Mouse (Mus musculus): ENCODE results near the gene Dach1. TPM values are rescaled to one million over a fixed set of nuclear protein-coding genes. Genes with fewer than 3 reads are reported as not detected.

The Dach1 gene
- total RNA-seq, 2 experiments from 2014 or later: 7.1 to 12.9 TPM

DNA sequence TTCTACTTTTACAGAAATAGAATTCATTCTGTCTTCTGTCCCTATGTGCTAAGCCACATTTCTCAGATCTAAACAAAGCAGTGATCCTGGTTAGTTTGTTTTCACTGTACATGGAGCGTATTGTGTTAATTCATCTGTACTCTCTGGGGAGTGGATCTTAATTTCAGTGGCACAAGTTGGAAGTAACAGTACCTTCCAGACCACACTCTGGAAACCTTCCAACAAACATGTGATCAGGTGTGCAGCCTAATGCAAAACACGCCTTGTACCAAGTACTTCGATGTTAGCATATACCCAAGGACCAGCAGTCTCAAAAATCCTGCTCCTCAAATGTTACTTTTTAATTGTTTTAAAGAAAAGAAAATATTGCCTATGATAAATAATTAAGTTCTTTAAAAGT lies 121.9 kb downstream of the Dach1 start:
- ATAC-seq (replicated peaks; ENCODE audit: poor library complexity, severe bottlenecking): no peak

DNA sequence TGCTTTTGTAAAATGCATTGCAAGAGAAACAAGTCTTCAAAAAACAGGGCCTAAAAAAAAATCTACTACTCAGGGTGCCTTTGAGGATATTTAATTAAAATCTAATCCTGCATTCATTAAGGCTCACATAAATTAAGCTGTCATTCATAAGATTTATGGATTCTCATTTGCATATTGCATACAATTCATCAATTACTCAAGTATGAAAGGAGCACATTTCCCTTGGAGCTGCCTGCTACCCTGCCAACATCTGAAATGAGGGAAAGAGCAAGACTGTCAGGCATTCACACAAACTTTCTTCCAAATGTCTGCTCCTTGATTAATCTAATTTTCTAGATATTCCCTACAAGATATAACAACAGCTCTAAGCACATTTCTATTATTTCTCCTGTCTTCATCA lies 122.6 kb downstream of the Dach1 start:
- ATAC-seq (replicated peaks; ENCODE audit: poor library complexity, severe bottlenecking): no peak

DNA sequence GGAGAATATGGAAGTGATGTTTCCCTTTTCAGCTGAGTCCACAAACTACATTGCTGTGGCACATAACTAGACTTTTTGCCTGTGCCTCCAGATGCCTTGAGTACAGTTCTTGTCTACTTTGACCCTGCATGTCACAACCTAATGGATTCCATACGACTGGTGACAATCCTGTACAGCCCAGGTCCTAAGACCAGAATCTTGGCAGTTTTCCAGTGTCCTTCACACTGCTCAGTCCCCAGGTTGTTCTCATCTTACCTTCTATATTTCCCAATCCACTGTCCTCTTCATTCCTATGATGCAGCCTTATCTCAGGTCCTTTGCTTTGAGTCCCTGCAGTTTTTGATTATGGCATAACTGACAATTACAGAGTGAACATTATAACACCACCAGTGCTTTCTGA lies 131.0 kb downstream of the Dach1 start:
- no peak for ATAC-seq (replicated peaks; ENCODE audit: poor library complexity, severe bottlenecking)

DNA sequence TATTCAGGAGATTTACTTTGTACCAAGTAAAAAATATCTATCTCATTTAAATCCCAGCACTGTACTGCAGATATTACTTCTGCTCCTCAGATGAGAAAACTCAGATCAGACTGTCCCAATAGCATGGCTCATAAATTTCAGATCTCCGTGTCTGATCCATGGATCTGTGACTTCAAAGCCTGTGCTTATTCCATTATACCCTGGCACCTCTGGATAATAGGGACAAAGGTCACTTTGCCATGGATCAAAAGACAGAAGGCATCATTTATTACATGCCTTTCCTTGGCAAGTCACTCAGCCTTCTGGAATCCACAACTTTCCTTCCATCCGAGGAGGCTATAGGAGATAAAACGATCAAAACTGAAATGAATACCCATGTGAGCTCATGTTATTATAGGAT lies 132.4 kb downstream of the Dach1 start:
- no peak for ATAC-seq (replicated peaks; ENCODE audit: poor library complexity, severe bottlenecking)

DNA sequence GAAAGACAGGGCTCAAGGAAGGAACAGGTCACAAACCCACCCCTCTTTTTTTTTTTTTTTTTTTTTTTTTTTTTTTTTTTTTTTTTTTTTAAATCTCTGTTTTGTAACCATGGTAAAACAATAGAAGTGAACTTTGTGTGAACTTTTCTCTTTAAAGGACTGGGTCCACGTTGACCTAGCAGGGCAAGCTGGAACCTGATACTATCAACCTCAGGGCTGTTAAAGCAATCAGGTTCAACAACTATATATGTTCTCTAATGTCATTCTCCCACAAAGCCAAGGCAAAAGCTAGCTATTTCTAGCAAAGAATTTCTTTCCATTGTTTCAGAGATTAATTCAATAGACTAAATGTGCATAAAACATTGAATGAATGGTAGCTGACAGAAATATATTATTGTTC lies 134.3 kb downstream of the Dach1 start:
- ATAC-seq (replicated peaks; ENCODE audit: poor library complexity, severe bottlenecking): no peak

DNA sequence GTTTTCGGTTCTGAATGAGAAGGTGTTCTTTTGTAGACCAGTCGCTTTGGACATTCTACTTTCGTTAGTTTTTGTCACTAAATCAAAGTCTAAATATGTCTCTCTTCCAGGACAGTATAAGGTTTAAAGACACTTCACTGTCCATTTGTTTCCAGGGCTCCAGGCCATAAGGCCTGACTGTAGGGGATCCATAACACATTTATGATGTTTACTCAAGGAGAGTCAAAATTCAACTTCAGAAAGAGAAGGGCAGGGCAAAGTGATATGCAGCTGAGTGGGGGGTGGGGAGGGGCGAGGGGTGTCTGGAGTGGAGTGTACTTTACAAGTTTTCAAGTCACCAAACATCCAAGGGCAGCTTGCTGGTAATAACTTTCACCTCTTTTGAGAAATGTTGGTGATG lies 146.0 kb downstream of the Dach1 start:
- ATAC-seq (replicated peaks; ENCODE audit: poor library complexity, severe bottlenecking): no peak

DNA sequence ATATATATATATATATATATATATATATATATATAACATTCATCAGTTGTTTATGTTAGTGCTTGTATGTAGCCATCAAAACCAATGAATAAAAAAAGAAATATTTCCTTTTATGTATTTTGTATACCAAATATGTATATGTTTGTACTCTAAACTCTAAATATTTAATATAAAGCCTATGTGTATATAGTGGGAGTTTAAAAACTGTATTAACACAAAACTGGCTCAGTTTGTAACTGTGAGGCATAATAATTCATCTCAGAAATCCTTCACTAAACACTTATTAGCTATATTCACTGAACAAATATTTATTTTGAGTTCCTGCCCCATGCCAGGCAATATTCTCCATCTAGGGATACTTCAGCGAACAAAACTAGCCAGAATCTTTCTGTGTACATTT lies 155.5 kb downstream of the Dach1 start:
- no peak for ATAC-seq (replicated peaks; ENCODE audit: poor library complexity, severe bottlenecking)

DNA sequence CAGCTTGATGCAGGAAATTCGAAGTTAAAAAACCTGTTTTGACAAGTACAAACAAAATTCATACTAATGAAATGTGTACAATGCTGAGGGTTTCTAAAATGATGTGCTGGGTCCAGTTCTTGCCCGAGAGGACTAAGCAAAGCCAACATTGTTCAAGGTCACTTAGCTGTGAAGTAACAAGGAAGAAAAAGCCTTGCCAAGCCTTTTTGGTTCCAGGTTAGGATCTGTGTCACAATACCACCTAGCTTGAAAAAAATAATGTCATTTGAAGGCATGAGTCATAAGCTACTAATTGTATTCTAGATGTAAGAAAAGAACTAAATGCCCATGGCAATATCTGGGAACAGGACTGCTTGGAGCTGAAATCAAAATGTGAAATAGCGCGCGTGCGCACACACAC lies 161.1 kb downstream of the Dach1 start:
- ATAC-seq (replicated peaks; ENCODE audit: poor library complexity, severe bottlenecking): no peak

DNA sequence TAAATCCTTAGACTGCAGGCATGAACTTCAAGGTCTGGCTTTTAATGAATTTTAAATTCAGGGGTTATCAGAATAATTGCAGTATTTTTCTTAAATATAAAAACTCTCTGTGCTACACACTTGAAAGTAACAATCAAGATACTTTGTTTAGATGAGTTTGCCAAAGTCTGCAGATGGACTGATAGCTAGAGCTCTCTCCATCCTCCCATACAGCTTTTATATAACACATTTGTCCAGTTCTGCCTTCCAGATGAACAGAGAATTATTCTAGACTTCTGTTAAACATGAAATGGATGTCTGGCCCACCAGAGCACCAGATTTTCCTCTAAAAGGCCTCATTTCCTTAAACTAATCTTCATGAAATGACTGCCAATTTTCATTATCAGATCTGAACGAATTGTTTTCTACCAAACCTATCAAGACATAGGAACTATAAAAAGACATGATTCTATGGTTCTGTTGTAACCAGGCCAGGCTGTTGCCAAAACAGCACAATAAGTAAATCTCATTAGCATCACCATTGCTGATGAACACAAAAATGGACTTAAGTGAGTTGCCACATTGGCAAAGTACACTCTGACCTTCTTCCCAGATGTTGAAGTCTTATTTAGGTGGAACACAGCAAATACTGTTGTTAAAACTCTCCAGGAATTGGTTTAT lies 167.4 kb downstream of the Dach1 start:
- no peak for ATAC-seq (replicated peaks; ENCODE audit: poor library complexity, severe bottlenecking)

DNA sequence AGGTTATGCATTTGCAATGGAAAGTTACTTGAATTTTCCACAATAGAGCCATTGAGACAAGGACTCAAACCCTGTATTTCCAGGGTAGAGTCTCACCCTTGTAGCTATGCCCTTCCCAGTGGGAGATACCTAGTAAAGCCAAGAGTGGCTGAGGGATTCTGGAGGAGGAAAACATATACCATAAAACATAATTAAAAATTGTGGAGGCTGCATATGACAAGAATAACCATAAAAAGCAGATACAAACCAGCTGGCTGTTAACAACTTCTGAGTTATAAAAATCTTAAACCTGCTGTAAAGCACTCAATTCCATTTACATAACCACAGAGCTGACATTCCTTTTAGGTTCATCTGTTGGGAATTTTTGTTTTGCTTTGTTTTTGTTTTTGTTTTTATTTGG lies 171.0 kb downstream of the Dach1 start:
- no peak for ATAC-seq (replicated peaks; ENCODE audit: poor library complexity, severe bottlenecking)

DNA sequence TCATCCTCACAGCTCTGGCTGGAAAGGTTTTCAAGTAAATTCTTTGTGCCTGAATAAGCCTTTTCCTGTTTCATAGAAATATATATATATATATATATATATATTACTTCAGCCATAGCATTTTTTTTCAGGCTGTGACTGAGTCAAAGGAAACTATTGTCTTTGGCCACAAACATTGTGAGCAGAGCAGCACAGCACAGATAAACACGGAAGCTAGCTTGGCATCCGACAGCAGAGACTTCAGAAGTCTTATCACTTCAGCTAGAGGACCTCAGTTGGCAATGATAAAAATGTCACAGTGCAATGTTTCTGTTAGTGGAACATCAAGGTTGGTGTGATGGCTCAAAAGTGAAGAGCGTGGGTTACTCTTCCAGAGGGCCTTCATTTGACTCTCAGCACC lies 186.3 kb downstream of the Dach1 start:
- no peak for ATAC-seq (replicated peaks; ENCODE audit: poor library complexity, severe bottlenecking)

DNA sequence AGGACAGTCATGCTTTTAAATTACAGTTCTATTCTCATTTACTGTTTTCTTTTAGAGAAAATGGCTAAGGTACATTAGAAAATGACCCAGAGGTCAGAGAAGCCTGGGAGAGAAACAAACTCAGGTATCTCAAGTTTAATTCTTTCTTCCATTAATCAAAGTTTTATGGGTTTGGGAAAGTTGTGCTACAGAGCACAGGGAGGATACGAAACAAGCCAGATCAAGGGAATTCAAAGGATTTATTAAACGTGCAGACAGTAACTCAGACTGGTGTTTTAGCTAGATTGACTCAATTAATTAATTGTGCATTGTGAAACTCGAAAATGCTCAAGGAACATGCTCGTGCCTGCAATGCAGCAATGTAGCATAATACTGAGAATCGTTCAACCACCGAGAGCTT lies 186.9 kb downstream of the Dach1 start:
- ATAC-seq (replicated peaks; ENCODE audit: poor library complexity, severe bottlenecking): no peak

DNA sequence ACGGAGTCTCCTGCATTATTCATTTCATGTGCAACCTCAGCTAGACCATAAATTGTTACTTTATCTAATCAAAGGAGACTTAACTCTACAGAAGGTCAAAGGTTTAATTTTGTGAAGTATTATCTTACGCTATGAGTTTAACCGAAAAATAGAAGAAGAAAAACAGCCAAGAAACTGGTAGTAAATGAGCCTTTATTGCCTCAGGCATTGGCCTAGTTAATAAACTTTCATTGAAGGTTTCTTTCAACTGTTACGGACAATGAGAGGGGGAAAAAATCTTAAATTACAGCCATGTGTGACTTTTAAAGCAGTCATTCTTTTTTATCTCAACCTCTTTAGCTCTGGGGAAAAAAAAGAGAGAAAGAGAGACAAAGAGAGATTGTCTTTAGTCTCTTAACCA lies 188.7 kb downstream of the Dach1 start:
- no peak for ATAC-seq (replicated peaks; ENCODE audit: poor library complexity, severe bottlenecking)

DNA sequence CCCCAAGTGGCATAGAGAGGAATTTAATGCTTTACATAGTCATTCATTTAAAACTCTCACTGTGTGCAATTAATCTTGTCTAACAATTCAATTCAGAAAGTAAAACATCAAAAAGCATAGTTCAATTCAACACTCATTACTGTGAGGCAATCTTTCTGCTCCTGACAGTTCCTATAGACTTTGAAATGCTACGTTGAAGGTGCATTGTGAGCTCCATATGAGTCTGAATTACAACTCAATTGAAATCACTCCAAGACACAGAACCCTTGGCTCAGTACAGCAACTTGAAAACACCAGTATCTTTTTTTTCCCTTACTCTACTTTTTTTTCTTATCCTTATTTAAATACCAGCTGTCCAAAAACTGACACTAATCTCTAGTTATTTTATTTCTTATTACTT lies 193.5 kb downstream of the Dach1 start:
- ATAC-seq (replicated peaks; ENCODE audit: poor library complexity, severe bottlenecking): no peak

DNA sequence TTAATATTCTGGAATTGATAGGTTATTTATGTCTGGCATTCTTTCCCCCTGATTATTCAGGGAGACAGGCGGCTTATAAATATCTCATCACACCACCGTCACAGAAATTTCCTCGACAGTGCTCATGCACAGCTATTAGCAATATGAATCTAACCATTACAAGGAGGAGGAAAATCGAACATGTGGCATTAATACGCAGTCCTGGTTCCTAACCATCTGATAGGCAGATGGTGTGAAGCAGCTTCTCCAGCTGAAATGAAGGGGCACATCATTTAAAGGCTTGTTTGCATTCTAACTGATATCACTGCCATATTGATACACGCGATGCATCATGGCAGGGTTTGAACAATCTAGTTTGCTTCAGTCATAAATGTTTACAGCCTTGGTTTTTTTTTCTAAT lies 194.1 kb downstream of the Dach1 start:
- ATAC-seq (replicated peaks; ENCODE audit: poor library complexity, severe bottlenecking): no peak

DNA sequence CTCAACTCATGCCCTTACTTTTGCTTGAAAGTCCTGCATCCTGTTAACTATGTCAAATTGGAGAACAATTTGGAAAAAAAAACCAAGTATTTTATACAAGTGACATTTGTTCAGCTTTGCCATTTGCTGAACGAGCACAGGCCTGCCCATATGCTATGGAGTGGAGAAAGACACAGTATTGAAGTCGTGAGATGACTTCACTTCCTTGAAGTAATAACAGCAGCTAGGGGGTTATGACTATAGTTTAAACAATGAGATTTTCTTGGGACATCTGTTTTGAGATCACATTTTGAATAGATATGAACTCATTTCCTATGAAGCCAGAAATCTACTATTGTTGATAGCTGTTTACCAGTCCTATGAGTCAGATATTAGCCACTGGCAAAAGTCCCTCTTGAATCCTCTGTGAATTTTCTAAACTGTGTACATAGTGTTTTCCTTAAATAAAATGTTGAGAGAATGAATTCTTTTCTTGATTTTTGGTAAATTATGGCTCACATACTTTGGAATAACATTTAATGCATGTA lies 205.0 kb downstream of the Dach1 start:
- ATAC-seq (replicated peaks; ENCODE audit: poor library complexity, severe bottlenecking): no peak

DNA sequence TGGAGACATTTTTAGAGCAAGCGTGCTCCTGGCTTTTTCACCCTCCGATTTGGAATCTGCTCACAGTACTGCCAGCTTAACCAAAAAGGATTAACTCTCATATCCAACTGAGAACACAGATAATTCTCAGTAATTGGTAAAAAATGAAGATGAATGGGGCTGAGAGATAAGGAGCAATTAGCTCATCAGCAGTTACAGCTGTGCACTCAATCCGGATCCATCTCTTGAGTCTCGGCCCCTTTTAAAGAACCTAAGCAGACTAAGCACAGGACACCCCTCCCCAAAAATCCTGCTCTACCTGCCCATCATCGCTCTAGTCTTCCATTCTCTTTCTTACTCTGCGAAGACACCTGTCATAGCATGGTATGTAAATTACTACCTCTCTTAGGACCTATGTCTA lies 205.9 kb downstream of the Dach1 start:
- ATAC-seq (replicated peaks; ENCODE audit: poor library complexity, severe bottlenecking): no peak

DNA sequence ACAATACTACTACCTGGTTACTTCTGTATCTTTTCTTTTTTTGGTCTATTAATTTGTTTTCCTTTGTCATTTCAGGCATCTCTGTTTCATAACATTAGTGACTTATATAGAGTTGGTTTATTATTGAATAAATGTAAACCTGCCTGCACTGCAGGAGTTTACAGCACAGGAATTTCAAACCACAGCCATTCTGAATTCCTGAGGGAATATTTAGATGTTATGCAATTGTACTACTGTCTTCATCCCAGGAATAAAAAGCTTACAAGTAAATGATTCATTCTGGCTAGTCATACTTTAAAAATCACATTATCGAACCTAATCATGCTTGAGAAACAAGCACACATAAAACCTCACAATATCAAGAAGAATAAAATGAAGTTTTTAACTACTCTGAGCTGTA lies 213.2 kb downstream of the Dach1 start:
- ATAC-seq (replicated peaks; ENCODE audit: poor library complexity, severe bottlenecking): no peak

DNA sequence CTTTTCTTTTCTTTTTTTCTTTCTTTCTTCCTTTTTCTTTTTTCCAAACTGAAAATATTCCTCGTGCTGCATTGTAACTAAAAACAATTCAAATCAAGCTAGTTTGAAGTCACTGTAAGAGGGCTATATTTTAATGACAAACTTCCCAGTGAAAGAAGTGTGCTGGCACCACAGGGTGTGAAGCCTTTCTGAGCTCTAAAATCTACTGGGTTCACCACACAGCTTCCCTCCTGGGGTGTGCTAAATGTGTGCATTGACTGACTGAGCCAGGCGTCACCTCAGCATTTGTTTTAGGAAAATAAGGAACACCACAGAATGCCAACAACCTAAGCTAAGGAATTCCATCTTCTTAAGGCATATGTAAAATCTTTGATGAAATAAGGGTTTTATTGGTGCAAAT lies 224.1 kb downstream of the Dach1 start:
- ATAC-seq (replicated peaks; ENCODE audit: poor library complexity, severe bottlenecking): no peak

DNA sequence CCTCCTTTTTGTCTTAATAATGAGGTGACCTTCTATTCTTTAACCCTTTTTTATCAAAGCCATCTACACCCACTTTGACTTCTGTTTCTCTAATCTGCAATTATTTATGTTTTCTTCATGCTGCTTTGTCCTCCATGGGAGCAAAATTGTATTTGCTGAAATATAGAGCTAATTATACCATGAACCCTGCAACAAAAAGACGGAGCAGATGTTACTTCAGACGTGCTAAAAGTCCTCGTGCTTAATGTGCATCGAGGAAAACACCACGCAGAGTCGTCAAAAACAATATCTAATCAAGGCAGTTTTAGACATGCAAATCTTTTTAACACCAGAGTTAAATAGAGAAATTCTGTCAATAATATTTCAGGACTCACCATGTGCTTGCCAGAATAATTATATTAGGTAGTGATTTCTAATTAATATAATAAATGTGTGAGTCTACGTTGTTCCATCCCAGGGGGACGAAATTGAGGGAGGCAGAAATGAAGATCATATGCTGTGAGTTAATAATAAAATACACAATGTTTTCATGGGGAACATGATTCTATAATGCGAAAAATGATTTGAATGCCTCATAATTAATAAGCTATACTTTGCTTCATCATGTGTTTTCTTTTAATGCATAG lies 224.8 kb downstream of the Dach1 start:
- no peak for ATAC-seq (replicated peaks; ENCODE audit: poor library complexity, severe bottlenecking)

DNA sequence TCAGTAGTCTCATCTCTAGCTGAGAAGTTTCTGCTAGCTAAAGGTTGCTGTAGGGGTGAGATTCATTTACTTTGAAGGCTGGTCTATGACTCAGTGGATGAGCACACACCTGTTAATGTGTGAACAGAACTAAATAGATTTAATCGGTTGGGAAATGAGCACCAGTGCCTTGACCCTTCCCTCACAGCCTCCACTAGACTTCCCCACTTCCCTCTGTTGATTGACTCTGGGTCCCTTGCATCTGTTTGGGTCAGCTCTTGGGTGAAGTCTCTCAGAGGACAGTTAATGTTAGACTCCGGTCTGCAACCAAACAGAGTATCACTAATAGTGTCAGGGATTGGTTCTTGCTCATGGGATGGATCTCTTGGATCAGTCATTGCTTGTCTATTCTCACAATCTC lies 227.2 kb downstream of the Dach1 start:
- ATAC-seq (replicated peaks; ENCODE audit: poor library complexity, severe bottlenecking): no peak

DNA sequence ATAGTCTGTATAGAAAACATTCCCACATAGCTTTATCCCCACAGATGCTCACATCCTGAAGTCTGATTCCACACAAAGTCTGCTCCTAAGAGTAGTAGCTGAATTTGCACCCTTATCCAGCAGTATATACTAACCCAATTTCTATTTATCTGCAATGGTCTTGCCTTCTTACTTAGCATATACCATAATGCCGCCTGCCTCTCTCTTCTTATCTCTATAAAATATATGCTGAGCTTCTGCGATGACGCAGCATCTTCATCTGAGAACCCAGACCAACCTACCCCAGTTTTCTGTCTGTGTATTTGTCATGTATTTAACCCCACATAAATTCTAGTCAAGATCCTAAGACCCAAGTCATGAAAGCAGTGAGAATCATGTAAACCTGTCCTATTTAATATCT lies 272.9 kb downstream of the Dach1 start:
- no peak for ATAC-seq (replicated peaks; ENCODE audit: poor library complexity, severe bottlenecking)

All from granulocyte monocyte progenitor cell, adult 5-6 weeks (primary cell).